Mouse (Mus musculus): ENCODE results near the gene Pfdn4.
"Not testable (repeated sequence)": the region's sequence is repeated elsewhere in the genome, so short reads cannot be mapped to it uniquely, and the experiment has no call there.

Pfdn4 gene

DNA sequence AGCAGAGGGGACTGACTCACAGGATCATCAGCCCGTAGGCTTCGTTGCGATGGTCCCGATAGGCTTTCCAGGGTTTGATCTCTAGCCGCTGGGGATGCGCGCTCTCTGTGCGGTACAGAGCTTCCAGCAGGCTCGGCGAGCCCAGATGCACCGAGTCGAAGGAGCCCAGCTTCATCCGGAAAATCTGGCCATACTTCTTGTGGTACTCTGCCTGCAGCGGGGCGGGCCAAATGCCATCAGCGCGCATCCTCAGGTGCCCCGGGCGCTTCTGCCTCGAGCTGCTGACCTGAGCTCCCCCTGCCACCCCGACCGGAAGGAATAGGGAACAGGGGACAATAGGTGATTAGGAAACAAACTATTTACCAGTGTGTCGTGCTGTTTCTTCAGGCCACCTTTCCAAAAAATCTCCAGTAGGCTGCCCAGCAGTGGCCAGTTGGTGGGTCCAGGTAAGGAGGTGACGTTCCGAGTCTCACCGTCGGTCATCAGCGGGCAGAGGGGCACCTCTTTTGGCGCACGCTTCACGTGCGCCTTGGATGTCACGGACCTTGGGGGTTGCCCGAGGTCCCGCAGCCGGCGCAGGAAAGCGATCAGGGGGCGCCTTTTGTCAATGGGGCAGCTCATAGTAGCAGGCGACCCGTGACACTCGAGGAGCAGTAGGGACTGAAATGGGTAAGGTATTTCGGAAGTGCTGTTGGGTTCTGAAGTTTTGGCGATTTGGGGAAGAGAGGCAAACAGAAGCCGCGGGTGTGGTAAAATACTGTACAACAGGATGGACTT lies at the start of gene Pfdn4:
Gene Pfdn4, plus strand, starts transcription at position 275 of the 777 bp plus-strand sequence.
- no peak for DNase-seq

DNA sequence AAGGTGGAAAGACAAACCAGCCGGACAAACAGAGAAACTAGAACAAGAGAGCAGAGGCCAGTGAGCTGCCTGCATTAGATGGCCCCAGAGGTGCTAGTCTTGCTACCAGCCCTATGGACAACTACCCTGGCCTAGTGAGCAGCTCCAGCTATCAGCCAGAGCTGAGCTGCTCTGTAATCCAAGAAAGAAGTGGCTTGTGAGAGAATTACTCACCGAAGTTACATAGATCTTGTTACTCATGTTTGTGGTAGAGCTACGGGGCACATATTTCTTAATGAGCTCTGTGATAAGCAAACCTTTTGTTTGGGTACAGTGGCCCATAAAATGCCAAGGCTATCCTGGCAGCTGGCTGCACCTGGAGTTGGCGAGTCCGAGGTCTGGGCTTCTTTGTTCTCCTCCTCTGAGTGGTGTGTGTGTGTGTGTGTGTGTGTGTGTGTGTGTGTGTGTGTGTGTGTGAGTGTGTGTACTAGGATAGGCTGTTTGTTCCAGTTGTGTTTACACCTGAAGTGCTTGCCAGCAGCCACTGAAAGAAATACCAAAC lies 49.3 kb upstream of the Pfdn4 start:
- DNase-seq, result no peak

DNA sequence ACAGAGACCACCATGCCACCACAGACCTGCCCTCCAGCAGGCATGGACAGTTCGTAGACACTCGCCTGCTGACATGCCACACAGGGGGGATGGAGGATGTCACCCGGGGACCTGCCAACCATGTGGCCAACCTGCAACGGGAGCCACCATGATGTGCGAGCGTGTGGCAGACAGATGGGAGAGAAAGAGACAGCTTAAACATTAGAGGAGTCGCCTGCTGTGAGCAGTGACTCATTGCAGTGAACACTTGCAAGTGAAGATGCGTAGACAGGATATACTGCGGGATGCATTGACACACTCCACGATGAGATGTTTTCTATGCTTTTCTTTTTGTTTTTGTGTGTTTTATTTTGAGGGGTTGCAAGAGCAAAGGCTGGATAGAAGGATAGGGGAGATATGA lies 48.6 kb upstream of the Pfdn4 start:
- no peak for DNase-seq

DNA sequence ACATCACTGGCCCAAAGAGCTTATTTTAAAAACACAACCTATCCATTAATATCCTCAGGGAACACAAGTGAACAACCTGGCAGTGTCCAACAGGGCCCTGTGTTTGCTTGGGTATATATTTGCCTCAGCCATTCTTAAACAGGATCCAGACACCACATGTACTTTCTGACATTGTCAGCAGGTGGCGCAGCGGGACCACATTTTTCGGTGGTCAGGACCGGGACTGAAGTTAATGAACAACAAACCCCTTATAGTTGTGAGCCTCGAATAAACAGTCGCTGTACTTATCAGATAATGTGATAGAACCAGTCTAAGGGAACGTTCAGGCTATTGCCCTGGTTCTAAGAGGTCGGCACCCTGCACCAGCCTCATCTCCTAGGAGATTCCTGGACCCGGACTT lies 45.3 kb upstream of the Pfdn4 start:
- DNase-seq, result peak; percentile 6

DNA sequence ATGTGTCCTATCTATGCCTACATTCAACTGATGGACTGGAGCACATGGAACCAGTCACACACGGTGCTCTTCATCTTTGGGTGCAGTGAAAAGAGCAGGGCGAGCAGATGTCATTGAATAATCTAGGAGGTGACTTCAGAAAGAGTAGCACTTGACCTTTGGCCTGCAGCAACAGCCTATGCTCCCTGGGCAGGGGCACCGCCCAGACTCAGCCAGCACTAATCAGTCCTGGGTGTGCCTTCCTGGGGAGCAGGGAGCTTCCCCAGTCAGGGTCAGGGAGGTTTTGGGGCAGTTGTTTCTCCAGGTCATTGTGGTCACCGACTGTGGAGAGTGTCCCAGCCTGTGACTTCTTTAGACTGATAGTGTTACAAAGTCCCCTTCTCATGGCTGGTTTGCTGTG lies 42.4 kb upstream of the Pfdn4 start:
- not testable (repeated sequence) for DNase-seq

DNA sequence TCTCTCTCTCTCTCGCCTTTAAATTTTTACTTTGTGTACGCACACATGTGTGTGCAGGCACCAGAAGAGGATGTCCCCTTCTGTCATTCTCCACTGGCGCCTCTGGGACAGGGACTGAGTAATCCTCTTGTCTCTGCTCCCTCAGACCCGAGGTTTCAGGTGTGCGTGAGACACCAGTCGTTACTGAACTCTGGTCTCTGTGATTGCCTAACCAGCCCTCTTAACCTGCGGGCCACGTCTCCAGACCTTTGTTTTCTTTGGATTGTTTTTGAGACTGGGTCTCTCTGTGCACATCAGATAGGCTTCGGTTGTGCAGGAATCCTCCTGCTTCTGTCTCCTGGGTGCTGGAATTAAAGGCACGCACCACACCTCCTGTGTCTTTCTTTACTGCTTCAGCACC lies 37.0 kb upstream of the Pfdn4 start:
- DNase-seq, result no peak

DNA sequence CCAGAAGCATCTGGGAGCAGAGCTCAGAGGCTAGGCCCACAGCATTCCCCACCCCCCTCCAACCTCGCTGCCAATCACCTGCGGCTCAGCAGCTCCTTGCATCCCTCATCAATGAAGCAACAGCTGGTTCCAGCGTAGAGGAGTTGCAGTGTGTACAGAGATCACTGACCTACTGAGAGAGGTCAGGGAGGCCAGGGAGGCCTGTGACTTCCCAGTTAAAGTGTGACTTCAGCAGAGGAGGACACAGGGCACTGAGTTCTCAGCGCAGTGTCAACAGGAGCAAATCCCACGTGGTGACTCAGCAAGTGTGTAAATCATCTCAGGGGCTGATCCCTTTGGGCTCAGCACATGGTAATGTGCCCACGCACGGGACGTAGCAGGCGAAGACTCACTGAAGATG lies 36.4 kb upstream of the Pfdn4 start:
- no peak for DNase-seq

DNA sequence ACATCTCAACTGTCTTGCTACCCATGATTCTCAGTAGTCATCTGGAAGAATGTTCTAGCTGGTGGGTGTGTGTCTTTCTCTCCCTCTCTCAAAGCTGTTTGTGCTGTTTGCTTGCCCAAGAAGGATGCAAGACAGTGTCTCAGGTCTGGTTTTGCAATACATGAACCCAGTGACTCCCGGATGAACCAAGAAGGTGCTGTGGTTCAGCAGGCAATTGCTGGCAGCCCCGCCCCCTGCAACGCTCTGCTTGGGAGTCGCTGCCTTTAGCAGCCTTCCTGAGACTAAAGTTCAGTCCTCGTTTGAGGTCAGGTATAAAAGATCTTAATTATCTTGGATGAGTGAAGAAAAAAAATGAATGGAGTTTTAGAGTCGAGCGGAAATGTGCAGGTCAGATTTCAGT lies 34.6 kb upstream of the Pfdn4 start:
- DNase-seq, result no peak

DNA sequence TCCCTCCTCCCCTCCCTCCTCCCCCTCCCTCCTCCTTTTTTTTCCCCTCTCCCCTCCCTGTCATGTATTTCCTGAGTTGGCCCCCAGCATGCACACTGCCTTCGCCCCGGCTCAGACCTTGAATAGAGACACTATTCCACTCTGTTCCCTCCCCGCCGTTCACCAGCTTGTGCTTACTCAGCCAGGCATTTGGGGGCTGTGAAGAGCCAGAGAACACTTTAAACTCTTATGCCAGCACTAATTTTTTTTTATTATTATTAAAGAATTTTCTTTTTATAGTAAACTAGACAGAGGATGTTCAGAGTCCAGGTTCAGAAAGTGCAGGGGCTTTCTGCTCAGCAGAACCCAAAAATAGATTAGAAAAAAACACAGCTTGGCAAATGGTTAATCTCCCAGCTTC lies 31.4 kb upstream of the Pfdn4 start:
- DNase-seq, result no peak

DNA sequence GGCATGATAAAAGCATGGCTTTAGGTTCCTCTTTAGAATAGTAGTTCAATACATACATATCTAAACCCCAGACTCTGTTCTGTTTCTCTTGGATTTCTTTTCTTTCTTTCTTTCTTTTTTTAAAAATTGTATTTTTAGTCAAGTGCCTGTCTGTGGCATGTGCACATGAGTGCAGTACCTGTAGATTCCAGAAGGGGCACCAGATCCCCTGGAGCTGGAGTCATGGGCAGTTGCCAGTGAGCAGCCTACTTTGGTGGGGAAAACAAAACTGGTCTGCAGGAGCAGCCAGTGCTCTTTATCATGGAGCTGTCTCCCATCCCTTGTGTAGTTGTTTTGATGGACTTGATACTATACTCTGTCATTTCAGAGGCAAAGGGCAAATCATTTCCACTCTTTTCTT lies 28.2 kb upstream of the Pfdn4 start:
- DNase-seq, result no peak

DNA sequence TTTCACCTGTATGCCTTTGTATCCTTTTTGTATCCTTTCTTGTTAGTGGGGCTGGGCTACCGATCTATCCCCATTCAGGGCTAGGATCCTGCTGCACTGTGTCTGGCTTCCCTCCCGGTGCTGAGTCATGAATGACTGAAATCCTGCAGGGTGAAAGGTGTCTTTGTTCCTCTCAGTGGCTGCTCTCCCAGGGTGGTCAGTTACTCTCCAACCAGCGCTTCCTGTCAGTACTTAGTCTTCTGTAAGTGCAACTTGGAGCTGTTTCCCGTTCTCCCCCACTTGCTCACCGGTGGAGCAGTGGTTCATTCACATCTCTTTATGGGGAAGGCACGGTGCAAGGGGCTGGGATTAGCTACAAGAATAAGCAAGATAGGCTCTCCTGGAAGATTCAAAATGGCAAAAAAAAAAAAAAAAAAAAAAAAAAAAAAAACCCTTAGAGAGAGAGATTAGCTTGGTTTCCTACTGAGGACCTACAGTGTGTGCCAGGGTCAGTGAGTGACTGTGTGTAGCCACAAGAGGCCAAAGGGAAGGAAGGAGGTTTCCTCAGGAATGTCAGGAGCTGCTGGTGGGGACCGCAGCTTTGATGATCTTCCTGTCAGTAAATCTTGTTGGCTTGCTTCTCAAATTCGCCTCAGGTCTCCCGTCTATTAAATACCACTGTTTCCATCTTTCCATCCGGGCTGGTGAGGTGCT lies 26.5 kb upstream of the Pfdn4 start:
- peak; percentile 6 for DNase-seq

DNA sequence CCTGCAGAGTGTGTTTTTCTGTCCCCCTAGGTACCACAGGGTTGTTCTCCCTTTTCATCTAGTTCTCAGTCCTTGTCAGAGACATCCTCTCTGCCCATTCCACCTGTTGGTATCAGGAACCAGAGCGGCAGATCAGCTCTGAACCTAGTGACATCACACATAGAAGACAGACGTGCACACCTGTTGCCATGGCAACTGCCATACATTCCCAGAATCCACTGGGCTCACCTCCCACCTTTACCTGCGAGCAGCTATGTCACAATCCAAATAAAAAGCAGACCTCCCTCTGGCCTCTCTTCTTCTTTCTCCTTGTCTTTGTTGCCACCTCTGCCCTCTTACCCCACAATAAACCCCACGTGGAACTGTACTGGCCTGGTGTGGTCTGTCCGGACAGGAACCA lies 25.6 kb upstream of the Pfdn4 start:
- no peak for DNase-seq

DNA sequence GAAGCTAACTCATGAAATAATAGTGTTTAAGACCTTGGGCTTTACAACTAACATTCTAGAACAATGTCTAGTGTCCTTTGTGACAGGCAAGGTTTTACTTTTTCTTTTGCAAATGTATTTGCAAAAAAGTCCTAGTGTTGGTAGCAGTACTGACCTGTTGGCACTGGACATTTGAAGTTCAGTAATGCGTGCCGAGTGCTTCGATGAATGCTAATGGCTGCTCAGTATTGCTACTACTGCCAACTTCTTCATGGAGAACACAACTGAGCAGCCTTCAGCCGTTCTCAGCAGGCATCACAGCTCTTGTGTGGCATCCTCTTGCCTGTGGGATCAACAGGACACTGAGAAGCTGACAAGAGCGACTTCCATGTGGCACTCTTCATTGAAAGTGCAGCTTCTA lies 22.1 kb upstream of the Pfdn4 start:
- no peak for DNase-seq

DNA sequence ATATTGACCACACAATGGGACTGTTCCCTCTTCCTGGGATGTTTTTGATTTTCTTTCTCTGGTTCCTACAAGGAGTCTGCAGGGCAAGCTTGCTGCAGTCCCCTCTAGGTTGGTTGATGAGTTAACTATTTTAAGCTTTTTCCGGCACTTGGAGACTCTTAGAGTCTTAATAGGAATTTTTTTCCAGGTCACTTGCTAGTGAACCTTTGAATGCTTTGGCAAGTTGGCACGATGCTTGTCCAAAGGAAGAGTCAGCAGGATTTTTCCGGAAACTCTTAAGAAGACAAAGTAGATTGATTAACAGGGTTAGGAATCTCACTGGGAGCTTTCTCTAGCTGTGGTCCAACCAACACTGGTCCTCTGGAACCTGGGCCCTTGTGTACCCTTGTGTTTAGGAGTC lies 21.1 kb upstream of the Pfdn4 start:
- DNase-seq, result no peak

DNA sequence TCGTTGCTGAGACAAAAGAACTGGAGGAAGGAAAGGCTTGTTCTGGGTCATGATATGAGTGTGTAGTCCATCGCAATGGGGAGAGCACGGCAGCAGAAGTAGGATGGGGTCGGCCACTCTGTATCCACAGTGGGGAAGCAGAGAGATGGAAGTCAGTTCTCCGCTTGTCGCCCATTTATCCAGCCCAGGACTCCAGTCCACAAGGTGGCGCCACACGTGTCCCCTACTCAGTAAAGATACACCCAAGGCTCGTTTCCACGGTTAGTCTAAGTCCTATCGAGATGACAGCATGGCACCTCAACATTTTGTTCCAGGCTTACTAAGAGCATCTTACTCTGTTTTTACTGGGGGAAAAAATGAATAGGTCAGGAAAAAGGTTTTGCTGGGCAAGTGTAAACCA lies 20.0 kb upstream of the Pfdn4 start:
- no peak for DNase-seq

DNA sequence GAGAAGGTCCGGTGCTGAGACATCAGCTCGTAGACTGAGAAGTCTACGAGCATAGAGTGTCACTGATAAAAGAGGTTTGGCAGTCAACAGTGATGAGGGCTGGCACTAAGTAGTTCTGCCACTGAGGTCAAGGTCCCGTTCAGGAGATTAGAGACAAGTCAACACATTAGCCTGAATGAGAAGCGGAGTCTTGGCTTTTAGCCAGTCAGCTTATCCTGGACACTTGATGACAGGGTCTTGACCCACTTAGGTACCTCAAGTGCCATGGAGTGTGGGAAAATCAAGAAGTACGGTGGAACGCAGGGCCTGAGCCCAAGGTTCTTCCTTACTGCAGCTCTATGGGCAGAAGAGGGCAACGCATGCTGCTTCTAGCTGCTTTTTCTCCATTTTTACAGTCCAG lies 19.6 kb upstream of the Pfdn4 start:
- no peak for DNase-seq

DNA sequence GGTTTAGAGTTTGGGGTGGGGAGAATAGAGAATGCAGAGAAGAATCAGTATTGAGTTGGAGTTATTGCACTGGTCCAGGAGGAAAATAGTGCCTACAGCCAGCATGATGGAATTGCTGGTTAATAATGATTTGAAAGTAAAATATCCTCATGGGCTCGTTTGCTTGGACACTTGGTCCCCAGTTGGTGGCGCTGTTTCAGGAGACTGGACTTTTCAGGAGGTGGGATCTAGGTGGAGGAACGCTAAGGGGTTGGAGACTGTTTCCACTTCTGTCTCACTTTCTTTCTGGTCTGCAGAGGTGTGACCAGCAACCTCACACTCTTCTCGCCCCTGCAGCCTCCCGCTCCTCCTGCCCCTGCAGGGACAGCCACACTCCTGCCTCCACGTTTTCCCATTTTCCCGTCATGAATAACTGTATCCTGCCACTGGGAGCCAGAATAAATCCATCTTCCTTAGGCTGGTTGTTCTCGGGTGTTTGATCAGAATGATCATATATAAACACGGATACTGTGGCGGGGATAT lies 14.1 kb upstream of the Pfdn4 start:
- no peak for DNase-seq

DNA sequence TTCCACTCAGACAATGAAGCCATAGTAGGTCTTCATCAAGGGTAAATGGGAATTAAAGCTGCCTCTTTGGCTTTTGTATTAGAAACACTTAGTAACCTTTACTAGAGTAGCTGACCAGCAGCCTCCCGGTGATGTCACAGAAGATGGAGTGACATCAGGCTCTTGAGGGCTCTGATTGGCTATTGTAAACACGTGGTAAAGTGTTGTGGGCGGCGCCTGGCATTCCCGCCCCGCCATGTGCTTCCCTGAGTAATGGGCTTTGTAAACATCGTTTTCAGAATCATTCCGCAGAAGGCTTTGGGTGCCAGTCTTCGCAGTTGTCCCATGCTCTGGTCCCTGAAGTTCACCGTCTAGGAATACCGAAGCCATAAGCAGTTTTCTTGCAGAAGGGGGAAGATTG lies 12.3 kb upstream of the Pfdn4 start:
- DNase-seq, result no peak

DNA sequence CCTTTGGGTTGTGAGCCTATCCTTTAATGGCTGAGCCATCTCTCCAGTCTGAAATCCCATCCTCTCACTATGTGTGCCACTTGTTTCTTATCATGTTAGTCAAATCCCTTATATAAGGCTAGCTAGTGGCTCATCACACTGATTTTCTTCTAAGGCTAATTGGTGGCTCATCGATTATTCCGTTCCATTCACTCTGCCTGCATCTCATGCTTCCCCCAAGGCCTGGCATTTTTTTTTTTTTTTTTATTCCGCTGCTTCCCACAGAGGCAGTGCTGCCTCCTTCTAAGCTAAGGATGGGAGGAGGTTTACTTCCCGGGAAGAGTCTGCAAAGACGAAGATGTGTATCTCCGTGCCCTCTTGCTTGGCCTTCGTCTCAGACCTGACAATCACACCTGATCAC lies 9.0 kb upstream of the Pfdn4 start:
- DNase-seq, result no peak

DNA sequence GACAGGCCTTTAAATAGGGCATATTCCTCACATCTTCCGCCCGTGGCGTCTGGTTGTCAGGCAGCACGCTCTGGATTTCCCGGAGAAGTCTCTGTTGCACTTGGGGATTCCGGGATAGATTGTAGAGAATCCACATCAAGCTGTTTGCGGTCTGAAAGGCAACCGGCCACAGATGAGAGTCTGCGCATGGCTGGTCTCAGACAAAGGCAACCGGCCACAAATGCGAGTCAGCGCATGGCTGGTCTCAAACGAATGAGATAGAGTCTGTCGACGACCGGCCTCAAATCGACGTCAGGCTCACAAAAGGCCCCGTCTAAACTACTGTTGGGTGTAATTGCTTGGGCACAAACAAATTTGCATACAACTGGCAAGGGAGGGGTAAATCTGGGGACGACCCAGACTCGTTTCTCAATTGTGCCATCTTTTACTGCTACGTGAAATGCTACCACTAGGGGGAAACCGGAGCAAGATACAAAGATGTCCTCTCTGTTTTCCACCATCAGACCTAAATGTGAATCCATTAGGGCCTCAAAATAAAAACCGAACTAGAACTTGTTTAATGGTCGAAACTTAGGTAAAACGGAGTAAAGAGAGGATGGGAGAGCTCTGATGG lies 8.2 kb upstream of the Pfdn4 start:
- DNase-seq, result no peak

DNA sequence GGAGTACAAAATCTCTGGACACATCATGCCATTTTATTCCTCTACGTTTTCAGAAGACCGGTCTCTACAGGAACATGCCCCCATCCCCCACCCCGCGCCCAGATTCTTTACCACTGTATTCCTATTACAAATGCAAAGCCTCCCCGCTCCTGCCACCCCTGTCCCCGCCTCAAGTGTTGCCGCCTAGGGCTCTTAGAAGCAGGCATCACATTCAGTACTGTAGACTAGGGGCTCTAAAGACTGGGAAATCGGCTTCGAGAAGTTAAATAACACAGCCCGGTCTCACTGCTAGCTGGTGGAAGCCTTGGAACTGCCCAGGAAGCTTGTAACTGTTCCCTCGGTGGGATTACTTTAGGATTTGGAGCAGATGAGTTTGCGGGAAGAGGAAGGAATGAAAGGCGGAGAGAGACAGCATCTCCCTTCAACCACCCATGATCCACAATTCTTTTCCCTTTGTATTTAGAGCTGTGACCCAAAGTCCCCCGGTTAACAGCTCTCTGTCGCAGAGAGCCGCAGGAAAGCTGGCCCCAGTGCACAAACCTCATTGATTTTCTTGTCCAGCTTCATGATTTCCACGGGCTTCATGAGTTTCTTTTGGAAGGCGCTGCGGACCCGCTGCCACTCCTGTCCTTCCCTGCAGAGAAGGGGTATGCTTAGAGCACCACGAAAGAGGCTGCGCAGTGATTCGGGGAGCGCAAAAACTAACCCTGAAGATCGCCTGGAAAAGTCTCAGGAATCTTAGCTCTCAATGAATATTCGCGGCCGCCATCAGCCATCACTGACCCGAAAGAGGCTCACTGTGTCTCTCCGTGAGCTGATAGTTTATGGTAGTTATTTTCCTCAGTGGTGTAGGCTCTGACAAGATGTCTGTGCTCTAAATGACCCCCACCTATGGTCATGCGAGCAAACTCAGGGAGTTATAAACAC lies 1.2 kb upstream of the Pfdn4 start:
- DNase-seq, result no peak

DNA sequence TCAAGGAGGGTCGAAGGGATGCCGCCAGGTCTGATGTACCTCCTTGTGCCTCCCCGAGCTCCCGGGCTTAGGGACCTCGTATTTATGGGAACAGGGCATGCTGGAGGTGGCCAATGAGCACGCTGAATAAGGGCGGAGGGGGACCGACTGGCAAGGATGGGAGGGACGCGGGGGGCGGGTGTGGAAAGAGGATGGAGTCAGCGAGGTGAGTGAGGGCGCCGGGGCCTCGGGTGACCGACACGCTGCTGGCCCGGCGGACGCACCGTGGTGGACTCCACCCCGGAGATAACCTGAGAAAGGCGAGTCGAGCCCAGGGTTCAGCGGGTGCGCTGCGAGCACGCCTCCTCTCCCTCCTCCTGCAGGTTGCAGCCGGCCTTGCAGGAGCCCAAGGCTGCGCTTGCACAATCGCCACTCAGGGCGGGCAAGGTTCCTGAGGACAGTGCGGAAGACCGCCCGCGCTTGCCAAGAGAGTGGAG lies 901 bp downstream of the Pfdn4 start, which contains the start of gene Cyp24a1:
Gene Cyp24a1, minus strand, starts transcription at position 55 of the 476 bp plus-strand sequence.
- no peak for DNase-seq
